Mouse (Mus musculus): Measurements from ENCODE around the gene Usp40. TPM values are rescaled to one million over a fixed set of nuclear protein-coding genes. Genes with fewer than 3 reads are reported as not detected.

The Usp40 gene
- polyA plus RNA-seq, 1 experiment from 2014 or later: 13.0 TPM

Small RNA genes within 50 kb of the gene (microRNA-seq; reads per million reads assigned to microRNA genes)
- not detected for gene Gm25198 (ENCODE audit: borderline number of aligned reads)

Other genes with a start within 250 kb of the Usp40 start
- gene Sag, start 204.9 kb downstream of the Usp40 start, polyA plus RNA-seq (2015; fragmentation: Nextera tagmentation; extraction: Ambion mirVana): 1.2 and 1.8 TPM in 2 replicates
- 73.7 and 80.7 TPM in 2 replicates for gene Dgkd, start 155.3 kb downstream of the Usp40 start, polyA plus RNA-seq (2015; fragmentation: Nextera tagmentation; extraction: Ambion mirVana)
- gene Ugt1a10, start 46.8 kb upstream of the Usp40 start, polyA plus RNA-seq (2015; fragmentation: Nextera tagmentation; extraction: Ambion mirVana): not detected in 2 replicates
- not detected in 2 replicates for gene Ugt1a9, start 62.2 kb upstream of the Usp40 start, polyA plus RNA-seq (2015; fragmentation: Nextera tagmentation; extraction: Ambion mirVana)
- gene Ugt1a8, start 79.3 kb upstream of the Usp40 start, polyA plus RNA-seq (2015; fragmentation: Nextera tagmentation; extraction: Ambion mirVana): not detected in 2 replicates
- gene Ugt1a7c, start 86.5 kb upstream of the Usp40 start, polyA plus RNA-seq (2015; fragmentation: Nextera tagmentation; extraction: Ambion mirVana): 1.7 and 2.4 TPM in 2 replicates
- 0.08 TPM in 1 of 2 replicates, not detected in the other for gene Ugt1a6b, start 94.7 kb upstream of the Usp40 start, polyA plus RNA-seq (2015; fragmentation: Nextera tagmentation; extraction: Ambion mirVana)
- gene Ugt1a6a, start 126.3 kb upstream of the Usp40 start, polyA plus RNA-seq (2015; fragmentation: Nextera tagmentation; extraction: Ambion mirVana): 1.3 and 1.4 TPM in 2 replicates
- not detected in 2 replicates for gene Ugt1a5, start 157.5 kb upstream of the Usp40 start, polyA plus RNA-seq (2015; fragmentation: Nextera tagmentation; extraction: Ambion mirVana)
- gene Ugt1a2, start 192.1 kb upstream of the Usp40 start, polyA plus RNA-seq (2015; fragmentation: Nextera tagmentation; extraction: Ambion mirVana): 0.13 TPM in 1 of 2 replicates, not detected in the other
- gene Dnajb3, start 197.2 kb upstream of the Usp40 start, polyA plus RNA-seq (2015; fragmentation: Nextera tagmentation; extraction: Ambion mirVana): 2.9 and 3.9 TPM in 2 replicates
- 0.36 and 0.54 TPM in 2 replicates for gene Ugt1a1, start 203.4 kb upstream of the Usp40 start, polyA plus RNA-seq (2015; fragmentation: Nextera tagmentation; extraction: Ambion mirVana)
- gene Mroh2a, start 218.4 kb upstream of the Usp40 start, polyA plus RNA-seq (2015; fragmentation: Nextera tagmentation; extraction: Ambion mirVana): 0.64 and 1.4 TPM in 2 replicates